Mouse (Mus musculus) erythroblast, embryonic 14.5 days (primary cell): ENCODE results near the gene Zfp800.

Experiments used
- GATA1 ChIP-seq: IDR thresholded peaks from 2 replicates; pipeline ENCODE4 v1.6.1; 2012; ENCODE audit warnings: low read length, inconsistent platforms, mixed read lengths
- TAL1 ChIP-seq: IDR thresholded peaks from 3 replicates; pipeline ENCODE4 v1.6.1; 2012; ENCODE audit warnings: low read length, inconsistent platforms, mixed read lengths

DNA sequence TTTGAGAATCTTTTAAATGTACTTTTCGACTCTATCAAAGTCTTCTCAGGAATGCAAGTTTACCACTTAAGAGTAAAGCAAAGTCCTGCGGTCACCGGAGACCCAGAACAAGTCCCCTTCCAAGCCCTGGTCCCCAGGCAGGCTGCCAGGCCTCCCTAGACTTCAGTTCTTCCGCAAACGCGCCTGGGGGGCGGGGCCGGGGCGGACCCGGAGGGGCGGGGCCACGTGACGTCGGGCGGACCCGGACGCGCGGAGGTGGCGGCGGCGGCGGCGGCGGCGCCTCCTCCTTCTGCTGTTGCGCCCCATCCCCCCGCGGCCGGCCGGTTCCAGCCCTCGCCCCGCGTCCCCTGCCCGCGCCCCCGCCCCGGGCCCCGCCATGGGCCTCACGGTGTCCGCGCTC is 25.5 kb upstream of the Zfp800 start, which contains the start of gene Arf5:
- TF ChIP-seq GATA1 (no peak), TAL1 (no peak)
